Mouse (Mus musculus): ENCODE results near the gene St8sia1.

St8sia1 gene

GRCm38 (mm10) chr6:142941596-142942381 is 22.5 kb downstream of the St8sia1 start:
- DNase-seq = no peak

- DNase-seq = no peak
Measured at GRCm38 (mm10) chr6:142941078-142941477, 23.2 kb downstream of the St8sia1 start.

- no peak for DNase-seq
Measured at GRCm38 (mm10) chr6:142938549-142939345, 25.5 kb downstream of the St8sia1 start.

GRCm38 (mm10) chr6:142938074-142938473 is 26.2 kb downstream of the St8sia1 start:
- peak; percentile 71 for DNase-seq

- DNase-seq = no peak
Measured at GRCm38 (mm10) chr6:142932582-142932981, 31.7 kb downstream of the St8sia1 start.

- DNase-seq = no peak
Measured at GRCm38 (mm10) chr6:142932144-142932543, 32.1 kb downstream of the St8sia1 start.

- DNase-seq = no peak
Measured at GRCm38 (mm10) chr6:142928551-142929309, 35.5 kb downstream of the St8sia1 start.

GRCm38 (mm10) chr6:142926901-142927605 is 37.2 kb downstream of the St8sia1 start:
- DNase-seq = no peak

GRCm38 (mm10) chr6:142925921-142926320 is 38.3 kb downstream of the St8sia1 start:
- no peak for DNase-seq

- DNase-seq = peak; percentile 82
Measured at GRCm38 (mm10) chr6:142925374-142925773, 38.9 kb downstream of the St8sia1 start.

GRCm38 (mm10) chr6:142920901-142921300 is 43.4 kb downstream of the St8sia1 start:
- peak; percentile 63 for DNase-seq

- DNase-seq = no peak
Measured at GRCm38 (mm10) chr6:142918691-142919090, 45.6 kb downstream of the St8sia1 start.

- DNase-seq = no peak
Measured at GRCm38 (mm10) chr6:142917471-142917901, 46.8 kb downstream of the St8sia1 start.

- DNase-seq = no peak
Measured at GRCm38 (mm10) chr6:142916271-142916941, 47.8 kb downstream of the St8sia1 start.

- no peak for DNase-seq
Measured at GRCm38 (mm10) chr6:142915464-142915863, 48.8 kb downstream of the St8sia1 start.

GRCm38 (mm10) chr6:142914676-142915075 is 49.6 kb downstream of the St8sia1 start:
- no peak for DNase-seq

- no peak for DNase-seq
Measured at GRCm38 (mm10) chr6:142911263-142911662, 53.0 kb downstream of the St8sia1 start.

GRCm38 (mm10) chr6:142910721-142911120 is 53.5 kb downstream of the St8sia1 start:
- no peak for DNase-seq

- no peak for DNase-seq
Measured at GRCm38 (mm10) chr6:142909771-142910105, 54.5 kb downstream of the St8sia1 start.

GRCm38 (mm10) chr6:142908911-142909770 is 55.1 kb downstream of the St8sia1 start:
- DNase-seq = no peak

GRCm38 (mm10) chr6:142908412-142908811 is 55.8 kb downstream of the St8sia1 start:
- DNase-seq = no peak

All from cerebellum, adult 9-10 months (tissue).